Mouse (Mus musculus) spleen, adult 2 months (tissue): ENCODE data around the gene Lhfpl3. TPM values are rescaled to one million over a fixed set of nuclear protein-coding genes. Genes with fewer than 3 reads are reported as not detected.
A peak's percentile ranks its signal among the peaks of the same experiment; 100 is the strongest.

Source experiments
- DNase-seq, 2 experiments: peaks; one replicate each; pipeline versions ENCODE4 v3.0.0 to v3.0.0-alpha.2; 2012 to 2021; ENCODE audit warnings: low spot score in 2 of 2, low read depth in 1 of 2
- H3K27ac ChIP-seq: fragments of 200-500 bp; 2 replicates; pipeline ENCODE4 v1.5.1; 2012; ENCODE audit warnings: low read length, inconsistent platforms; ENCODE audit not compliant: insufficient read depth
- H3K27me3 ChIP-seq: fragments of 200-500 bp; 2 replicates; pipeline ENCODE4 v1.6.1; 2012; ENCODE audit warnings: mild to moderate bottlenecking, moderate library complexity, low read length, inconsistent platforms; ENCODE audit not compliant: control insufficient read depth, insufficient read depth
- H3K36me3 ChIP-seq: fragments of 200-500 bp; 2 replicates; pipeline ENCODE4 v1.6.1; 2012; ENCODE audit warnings: mild to moderate bottlenecking, low read length, inconsistent platforms; ENCODE audit not compliant: control insufficient read depth, insufficient read depth
- H3K4me1 ChIP-seq: fragments of 200-500 bp; 2 replicates; pipeline ENCODE4 v1.6.1; 2011; ENCODE audit warnings: inconsistent platforms; ENCODE audit not compliant: control insufficient read depth, insufficient read depth, insufficient read length
- H3K4me3 ChIP-seq: fragments of 200-500 bp; 2 replicates; pipeline ENCODE4 v1.5.1; 2011; ENCODE audit warnings: mild to moderate bottlenecking, inconsistent platforms; ENCODE audit not compliant: insufficient read depth, insufficient read length; ENCODE audit errors: extremely low read depth
- CTCF ChIP-seq: fragments of 200-500 bp; IDR thresholded peaks from 2 replicates; pipeline ENCODE4 v1.5.1; 2011; ENCODE audit warnings: mild to moderate bottlenecking, inconsistent platforms; ENCODE audit not compliant: insufficient read depth, insufficient read length, insufficient replicate concordance; ENCODE audit errors: extremely low read depth
- POLR2A ChIP-seq: fragments of 200-500 bp; IDR thresholded peaks from 2 replicates; pipeline ENCODE4 v1.6.1; 2011; ENCODE audit warnings: low read depth, low read length, inconsistent platforms
- WGBS: fragments of 180-500 bp; shearing (Covaris S2); methylation state at CpG from one replicate; pipeline ENCODE4 v1.1.7; 2018; 5-methylcytosine and 5-hydroxymethylcytosine counted together
- polyA plus RNA-seq: library from polyadenylated mRNA; depleted of rRNA; stranded (reverse); fragments of >200 nt; gene quantifications from 2 replicates; pipeline ENCODE4 v1.2.3, GENCODE M21; 2012

The Lhfpl3 gene
- polyA plus RNA-seq, 1 experiment: 0.02 TPM

- no peaks in the 10 kb centered on the region for H3K36me3 ChIP-seq
- no peak overlapping the region for H3K27ac ChIP-seq
- no peak for TF ChIP-seq POLR2A
- TF ChIP-seq CTCF: no peak
- DNase-seq: no peak
- no peaks in the 10 kb centered on the region for H3K4me1 ChIP-seq
- WGBS: 79% methylated on average over 6 of the region's 6 CpGs
- H3K4me3 ChIP-seq: no peak overlapping the region
- no peaks in the 10 kb centered on the region for H3K27me3 ChIP-seq
Observed at GRCm38 (mm10) chr5:23189633-23190032, 443.8 kb downstream of the Lhfpl3 start.

- Histone ChIP-seq H3K36me3 (no peaks in the 10 kb centered on the region), H3K27me3 (no peaks in the 10 kb centered on the region), H3K27ac (no peak overlapping the region), H3K4me1 (no peaks in the 10 kb centered on the region), H3K4me3 (no peak overlapping the region)
- no peak for TF ChIP-seq CTCF
- no peak for TF ChIP-seq POLR2A
- 84% methylated on average over 4 of the region's 4 CpGs for WGBS
- DNase-seq: no peak
Observed at GRCm38 (mm10) chr5:23196879-23197278, 451.0 kb downstream of the Lhfpl3 start.

- Histone ChIP-seq H3K4me3 (no peak overlapping the region), H3K36me3 (no peaks in the 10 kb centered on the region), H3K27me3 (no peaks in the 10 kb centered on the region), H3K27ac (no peak overlapping the region), H3K4me1 (no peaks in the 10 kb centered on the region)
- WGBS: 80% methylated on average over 5 of the region's 5 CpGs
- no peak for DNase-seq
- no peak for TF ChIP-seq POLR2A
- no peak for TF ChIP-seq CTCF
Observed at GRCm38 (mm10) chr5:23213086-23213485, 467.2 kb downstream of the Lhfpl3 start.

GRCm38 (mm10) chr5:23214646-23215045 is 468.8 kb downstream of the Lhfpl3 start:
- 86% methylated on average over 3 of the region's 3 CpGs for WGBS
- H3K36me3 ChIP-seq: no peaks in the 10 kb centered on the region
- no peaks in the 10 kb centered on the region for H3K27me3 ChIP-seq
- no peak for TF ChIP-seq POLR2A
- TF ChIP-seq CTCF: no peak
- no peaks in the 10 kb centered on the region for H3K4me1 ChIP-seq
- no peak overlapping the region for H3K4me3 ChIP-seq
- no peak overlapping the region for H3K27ac ChIP-seq
- no peak for DNase-seq

- Histone ChIP-seq H3K4me1 (no peaks in the 10 kb centered on the region), H3K27me3 (no peaks in the 10 kb centered on the region), H3K4me3 (no peak overlapping the region), H3K27ac (no peak overlapping the region), H3K36me3 (no peaks in the 10 kb centered on the region)
- TF ChIP-seq POLR2A: no peak
- no peak for TF ChIP-seq CTCF
- 84% methylated on average over 1 of the region's 1 CpGs for WGBS
- no peak for DNase-seq
Observed at GRCm38 (mm10) chr5:23219655-23220054, 473.8 kb downstream of the Lhfpl3 start.

- peak in 1 of 2 experiments; percentile 5 for DNase-seq
- Histone ChIP-seq H3K36me3 (no peaks in the 10 kb centered on the region), H3K27ac (no peak overlapping the region), H3K27me3 (no peaks in the 10 kb centered on the region), H3K4me1 (no peaks in the 10 kb centered on the region), H3K4me3 (no peak overlapping the region)
- TF ChIP-seq POLR2A (no peak), CTCF (no peak)
- 30% methylated on average over 14 of the region's 14 CpGs for WGBS
Observed at GRCm38 (mm10) chr5:23224759-23225536, 479.1 kb downstream of the Lhfpl3 start.

- WGBS: 44% methylated on average over 8 of the region's 8 CpGs
Observed at GRCm38 (mm10) chr5:23225621-23226020, 479.8 kb downstream of the Lhfpl3 start.

More at GRCm38 (mm10) chr5:23225621-23226020, 479.8 kb downstream of the Lhfpl3 start:
- TF ChIP-seq CTCF: no peak
- TF ChIP-seq POLR2A: no peak
- Histone ChIP-seq H3K4me3 (no peak overlapping the region), H3K27ac (no peak overlapping the region), H3K36me3 (no peaks in the 10 kb centered on the region), H3K4me1 (no peaks in the 10 kb centered on the region), H3K27me3 (no peaks in the 10 kb centered on the region)
- DNase-seq: no peak
